Mouse (Mus musculus) intestine, embryonic 14.5 days (tissue): ENCODE data around the gene Nkap. TPM values are rescaled to one million over a fixed set of nuclear protein-coding genes. Genes with fewer than 3 reads are reported as not detected.
"Not testable (repeated sequence)": the region's sequence is repeated elsewhere in the genome, so short reads cannot be mapped to it uniquely, and the experiment has no call there.

Experiments used
- ATAC-seq: fragments of 200-750 bp; cut with Nextera tagmentation; replicated peaks from 2 replicates; pipeline ENCODE4 v1.8.0; 2017; ENCODE audit warnings: low read depth, moderate number of reproducible peaks, moderate TSS enrichment, moderate library complexity; ENCODE audit not compliant: low FRiP score, low TSS enrichment
- DNase-seq: peaks from one replicate; pipeline ENCODE4 v3.0.0-alpha.2; 2018; ENCODE audit warnings: low spot score
- H3K27ac ChIP-seq: fragments of 300-500 bp; sonication (generic); 2 replicates; pipeline ENCODE4 v1.5.1; 2014; ENCODE audit warnings: low read depth, mild to moderate bottlenecking, control low read depth
- H3K27me3 ChIP-seq: fragments of 300-500 bp; sonication (generic); replicated peaks from 2 replicates; pipeline ENCODE4 v1.6.1; 2014; ENCODE audit warnings: low read length, control low read depth; ENCODE audit not compliant: control insufficient read depth, insufficient read depth
- H3K36me3 ChIP-seq: fragments of 300-500 bp; sonication (generic); 2 replicates; pipeline ENCODE4 v1.6.1; 2014; ENCODE audit warnings: low read length, control low read depth; ENCODE audit not compliant: control insufficient read depth, insufficient read depth
- H3K4me1 ChIP-seq: fragments of 300-500 bp; sonication (generic); replicated peaks from 2 replicates; pipeline ENCODE4 v1.6.1; 2014; ENCODE audit warnings: low read length, control low read depth, mixed read lengths; ENCODE audit not compliant: control insufficient read depth, insufficient read depth
- H3K4me2 ChIP-seq: fragments of 300-500 bp; sonication (generic); 2 replicates; pipeline ENCODE4 v1.6.1; 2014; ENCODE audit warnings: low read length
- H3K4me3 ChIP-seq: fragments of 300-500 bp; sonication (generic); 2 replicates; pipeline ENCODE4 v1.5.1; 2014; ENCODE audit warnings: low read depth, low read length, control low read depth, mixed read lengths
- H3K9ac ChIP-seq: fragments of 300-500 bp; sonication (generic); 2 replicates; pipeline ENCODE4 v1.6.1; 2014; ENCODE audit warnings: mild to moderate bottlenecking, low read length
- H3K9me3 ChIP-seq: fragments of 300-500 bp; sonication (generic); 2 replicates; pipeline ENCODE4 v1.6.1; 2016; ENCODE audit warnings: low read length, control low read depth; ENCODE audit not compliant: control insufficient read depth
- WGBS: fragments of 180-500 bp; shearing (Covaris S2); extraction: QIAGEN DNeasy Blood & Tissue Kit; methylation state at CpG from one replicate; pipeline ENCODE4 v1.1.7; 2014; 5-methylcytosine and 5-hydroxymethylcytosine counted together
- polyA plus RNA-seq: library from polyadenylated mRNA; unstranded; fragments of >200 nt; fragmentation: Nextera tagmentation; extraction: Ambion mirVana; gene quantifications from 2 replicates; pipeline ENCODE4 v1.2.1, GENCODE M21; 2014

Nkap gene
- polyA plus RNA-seq, 1 experiment from 2014 or later: 15.1 TPM

- no peak overlapping the region for H3K4me2 ChIP-seq
- WGBS: 71% methylated on average over 5 of the region's 5 CpGs
These were observed 6.4 kb upstream of the Nkap start for GRCm38 (mm10) chrX:37120212-37120611.

GRCm38 (mm10) chrX:37125511-37125910 lies 1.1 kb upstream of the Nkap start:
- Histone ChIP-seq H3K4me3 (no peak overlapping the region), H3K4me2 (no peak overlapping the region), H3K27me3 (no peaks in the 10 kb centered on the region), H3K9ac (no peak overlapping the region), H3K4me1 (peaks cover 4% of the 10 kb centered on the region; the same call in 1 of the 2 replicates), H3K36me3 (no peaks in the 10 kb centered on the region), H3K9me3 (no peaks in the 10 kb centered on the region), H3K27ac (no peak overlapping the region)
- ATAC-seq (no peak), DNase-seq (no peak)
- 91% methylated on average over 7 of the region's 7 CpGs for WGBS

More at GRCm38 (mm10) chrX:37120212-37120611, 6.4 kb upstream of the Nkap start:
- no peak for DNase-seq
- H3K4me1 ChIP-seq: no peaks in the 10 kb centered on the region
- no peaks in the 10 kb centered on the region for H3K9me3 ChIP-seq
- H3K36me3 ChIP-seq: no peaks in the 10 kb centered on the region
- no peak overlapping the region for H3K27ac ChIP-seq
- no peak overlapping the region for H3K9ac ChIP-seq
- no peak for ATAC-seq
- no peak overlapping the region for H3K4me3 ChIP-seq
- H3K27me3 ChIP-seq: no peaks in the 10 kb centered on the region

- H3K4me3 ChIP-seq: no peak overlapping the region
- no peak overlapping the region for H3K27ac ChIP-seq
- peaks cover 31% of the 10 kb centered on the region for H3K36me3 ChIP-seq
- H3K9me3 ChIP-seq: no peaks in the 10 kb centered on the region
- H3K9ac ChIP-seq: no peak overlapping the region
- DNase-seq (no peak), ATAC-seq (no peak)
- H3K27me3 ChIP-seq: no peaks in the 10 kb centered on the region
- no peaks in the 10 kb centered on the region for H3K4me1 ChIP-seq
- 86% methylated on average over 3 of the region's 3 CpGs for whole genome bisulfite sequencing
- H3K4me2 ChIP-seq: no peak overlapping the region
These were observed 15.1 kb downstream of the Nkap start for GRCm38 (mm10) chrX:37141732-37142131.

- not testable (repeated sequence) for H3K27me3 ChIP-seq, H3K4me1 ChIP-seq, H3K27ac ChIP-seq, H3K4me3 ChIP-seq, ATAC-seq, H3K9ac ChIP-seq, H3K9me3 ChIP-seq, DNase-seq, H3K4me2 ChIP-seq
- WGBS: 94% methylated on average over 2 of the region's 4 CpGs
- H3K36me3 ChIP-seq: peaks cover 22% of the 10 kb centered on the region
These were observed 17.9 kb downstream of the Nkap start for GRCm38 (mm10) chrX:37144498-37144897.

- no peaks in the 10 kb centered on the region for H3K4me1 ChIP-seq
- H3K4me3 ChIP-seq: no peak overlapping the region
- DNase-seq (no peak), ATAC-seq (no peak)
- 98% methylated on average over 2 of the region's 2 CpGs for WGBS
- H3K27me3 ChIP-seq: no peaks in the 10 kb centered on the region
- peaks cover 22% of the 10 kb centered on the region for H3K36me3 ChIP-seq
- no peak overlapping the region for H3K27ac ChIP-seq
- H3K9ac ChIP-seq: no peak overlapping the region
- H3K9me3 ChIP-seq: no peaks in the 10 kb centered on the region
- H3K4me2 ChIP-seq: no peak overlapping the region
These were observed 18.4 kb downstream of the Nkap start for GRCm38 (mm10) chrX:37144954-37145353.

- 59% methylated on average over 4 of the region's 4 CpGs for WGBS
- Histone ChIP-seq H3K4me2 (no peak overlapping the region), H3K27me3 (no peaks in the 10 kb centered on the region), H3K4me1 (no peaks in the 10 kb centered on the region), H3K9me3 (no peaks in the 10 kb centered on the region), H3K9ac (no peak overlapping the region), H3K36me3 (peaks cover 4% of the 10 kb centered on the region; the same call in 1 of the 2 replicates), H3K27ac (no peak overlapping the region), H3K4me3 (no peak overlapping the region)
- DNase-seq: no peak
- no peak for ATAC-seq
These were observed 31.2 kb downstream of the Nkap start for GRCm38 (mm10) chrX:37157839-37158238.

GRCm38 (mm10) chrX:37161169-37161568 lies 34.6 kb downstream of the Nkap start:
- no peak for ATAC-seq
- Histone ChIP-seq H3K4me1 (no peaks in the 10 kb centered on the region), H3K27me3 (no peaks in the 10 kb centered on the region), H3K9ac (no peak overlapping the region), H3K36me3 (no peaks in the 10 kb centered on the region), H3K27ac (no peak overlapping the region), H3K4me2 (no peak overlapping the region), H3K4me3 (no peak overlapping the region), H3K9me3 (no peaks in the 10 kb centered on the region)
- 75% methylated on average over 10 of the region's 10 CpGs for WGBS
- no peak for DNase-seq

GRCm38 (mm10) chrX:37163115-37163514 lies 36.5 kb downstream of the Nkap start:
- Histone ChIP-seq H3K4me2 (no peak overlapping the region), H3K4me1 (no peaks in the 10 kb centered on the region), H3K27me3 (no peaks in the 10 kb centered on the region), H3K9me3 (no peaks in the 10 kb centered on the region), H3K36me3 (no peaks in the 10 kb centered on the region), H3K9ac (no peak overlapping the region), H3K27ac (no peak overlapping the region), H3K4me3 (no peak overlapping the region)
- WGBS: 80% methylated on average over 18 of the region's 18 CpGs
- DNase-seq (no peak), ATAC-seq (no peak)

- Histone ChIP-seq H3K9me3 (no peaks in the 10 kb centered on the region), H3K27ac (no peak overlapping the region), H3K27me3 (no peaks in the 10 kb centered on the region), H3K4me1 (no peaks in the 10 kb centered on the region), H3K9ac (no peak overlapping the region), H3K4me2 (no peak overlapping the region), H3K36me3 (no peaks in the 10 kb centered on the region), H3K4me3 (no peak overlapping the region)
- DNase-seq (no peak), ATAC-seq (no peak)
- WGBS: 34% methylated on average over 3 of the region's 3 CpGs
These were observed 40.5 kb downstream of the Nkap start for GRCm38 (mm10) chrX:37167085-37167484.
